Mouse (Mus musculus) hindbrain, embryonic 15.5 days (tissue): ENCODE results near the gene Srsf10. TPM values are rescaled to one million over a fixed set of nuclear protein-coding genes. Genes with fewer than 3 reads are reported as not detected.
A peak's percentile ranks its signal among the peaks of the same experiment; 100 is the strongest.

Experiments
- ATAC-seq: fragments of 200-750 bp; cut with Nextera tagmentation; 2 replicates; pipeline ENCODE4 v1.8.0; 2017; ENCODE audit warnings: low read depth, moderate number of reproducible peaks, moderate TSS enrichment; ENCODE audit not compliant: low FRiP score
- H3K27ac ChIP-seq: fragments of 300-500 bp; sonication (generic); replicated peaks from 2 replicates; pipeline ENCODE4 v1.5.1; 2015; ENCODE audit warnings: mild to moderate bottlenecking, inconsistent platforms
- H3K27me3 ChIP-seq: fragments of 300-500 bp; sonication (generic); 2 replicates; pipeline ENCODE4 v1.6.1; 2015; ENCODE audit warnings: control low read depth, inconsistent platforms
- H3K36me3 ChIP-seq: fragments of 300-500 bp; sonication (generic); 2 replicates; pipeline ENCODE4 v1.6.1; 2015; ENCODE audit warnings: control low read depth, inconsistent platforms
- H3K4me1 ChIP-seq: fragments of 300-500 bp; sonication (generic); replicated peaks from 2 replicates; pipeline ENCODE4 v1.6.1; 2015; ENCODE audit warnings: control low read depth, inconsistent platforms
- H3K4me2 ChIP-seq: fragments of 300-500 bp; sonication (generic); 2 replicates; pipeline ENCODE4 v1.6.1; 2015; ENCODE audit warnings: moderate library complexity, mild to moderate bottlenecking, inconsistent platforms
- H3K4me3 ChIP-seq: fragments of 300-500 bp; sonication (generic); 2 replicates; pipeline ENCODE4 v1.5.1; 2015; ENCODE audit warnings: mild to moderate bottlenecking, inconsistent platforms
- H3K9ac ChIP-seq: fragments of 300-500 bp; sonication (generic); 2 replicates; pipeline ENCODE4 v1.6.1; 2015; ENCODE audit warnings: inconsistent platforms
- H3K9me3 ChIP-seq: fragments of 300-500 bp; sonication (generic); 2 replicates; pipeline ENCODE4 v1.6.1; 2016; ENCODE audit warnings: control low read depth, inconsistent platforms
- WGBS: fragments of 180-500 bp; shearing (Covaris S2); methylation state at CpG from one replicate; pipeline ENCODE4 v1.1.7; 2015; 5-methylcytosine and 5-hydroxymethylcytosine counted together
- polyA plus RNA-seq: library from polyadenylated mRNA; unstranded; fragments of >200 nt; fragmentation: Nextera tagmentation; extraction: Ambion mirVana; gene quantifications from 2 replicates; pipeline ENCODE4 v1.2.1, GENCODE M21; 2015

Gene Srsf10
- polyA plus RNA-seq, 1 experiment from 2014 or later = 164 TPM

- ATAC-seq = no peak
- H3K27ac ChIP-seq = no peak overlapping the region
- peaks cover 52% of the 10 kb centered on the region for H3K4me1 ChIP-seq
Measured at GRCm38 (mm10) chr4:135857597-135858186, 2.1 kb downstream of the Srsf10 start.

GRCm38 (mm10) chr4:135868996-135869395, 13.4 kb downstream of the Srsf10 start:
- Histone ChIP-seq H3K36me3 (peaks cover 23% of the 10 kb centered on the region), H3K9me3 (no peaks in the 10 kb centered on the region), H3K4me1 (peaks cover 33% of the 10 kb centered on the region), H3K4me2 (no peak overlapping the region), H3K4me3 (no peak overlapping the region), H3K9ac (no peak overlapping the region), H3K27me3 (no peaks in the 10 kb centered on the region), H3K27ac (0 out of 2 replicates have a peak overlapping the region, but pooled peaks have one; percentile 45)
- no peak for ATAC-seq
- 64% methylated on average over 2 of the region's 2 CpGs for WGBS

More at GRCm38 (mm10) chr4:135857597-135858186, 2.1 kb downstream of the Srsf10 start:
- no peaks in the 10 kb centered on the region for H3K9me3 ChIP-seq
- H3K9ac ChIP-seq = peak overlapping the region; percentile 92
- no peaks in the 10 kb centered on the region for H3K36me3 ChIP-seq
- H3K27me3 ChIP-seq = no peaks in the 10 kb centered on the region
- peak overlapping the region; percentile 89 for H3K4me2 ChIP-seq
- 13% methylated on average over 7 of the region's 7 CpGs for WGBS
- peak overlapping the region; percentile 99 for H3K4me3 ChIP-seq

GRCm38 (mm10) chr4:135870227-135871023, 14.9 kb downstream of the Srsf10 start:
- Histone ChIP-seq H3K27ac (no peak overlapping the region), H3K4me1 (peaks cover 43% of the 10 kb centered on the region), H3K9me3 (no peaks in the 10 kb centered on the region), H3K4me3 (0 out of 2 replicates have a peak overlapping the region, but pooled peaks have one; percentile 2), H3K9ac (no peak overlapping the region), H3K4me2 (peak overlapping the region; percentile 32), H3K27me3 (no peaks in the 10 kb centered on the region), H3K36me3 (peaks cover 23% of the 10 kb centered on the region)
- WGBS = 38% methylated on average over 2 of the region's 2 CpGs
- ATAC-seq = no peak

- H3K27ac ChIP-seq = peak overlapping the region; percentile 32; the same call in 1 of the 2 replicates
Measured at GRCm38 (mm10) chr4:135872015-135872414, 16.5 kb downstream of the Srsf10 start.

GRCm38 (mm10) chr4:135872589-135873391, 17.2 kb downstream of the Srsf10 start:
- Histone ChIP-seq H3K4me2 (peak overlapping the region; percentile 67), H3K4me1 (peaks cover 58% of the 10 kb centered on the region), H3K9ac (peak overlapping the region; percentile 88), H3K9me3 (no peaks in the 10 kb centered on the region), H3K4me3 (peak overlapping the region; percentile 82), H3K36me3 (peaks cover 19% of the 10 kb centered on the region), H3K27me3 (no peaks in the 10 kb centered on the region), H3K27ac (peak overlapping the region; percentile 97)
- no peak for ATAC-seq
- 9% methylated on average over 17 of the region's 17 CpGs for WGBS

More at GRCm38 (mm10) chr4:135872015-135872414, 16.5 kb downstream of the Srsf10 start:
- H3K27me3 ChIP-seq = no peaks in the 10 kb centered on the region
- H3K4me2 ChIP-seq = peak overlapping the region; percentile 67
- H3K9ac ChIP-seq = peak overlapping the region; percentile 88
- H3K4me1 ChIP-seq = peaks cover 57% of the 10 kb centered on the region
- 39% methylated on average over 3 of the region's 3 CpGs for WGBS
- peak overlapping the region; percentile 82 for H3K4me3 ChIP-seq
- H3K36me3 ChIP-seq = peaks cover 20% of the 10 kb centered on the region
- no peak for ATAC-seq
- no peaks in the 10 kb centered on the region for H3K9me3 ChIP-seq

- Histone ChIP-seq H3K36me3 (peaks cover 19% of the 10 kb centered on the region), H3K27ac (peak within 1 kb of the TSS; percentile 97), H3K4me1 (peaks cover 58% of the 10 kb centered on the region), H3K27me3 (no peaks in the 10 kb centered on the region), H3K9me3 (no peaks in the 10 kb centered on the region), H3K4me2 (peak within 1 kb of the TSS; percentile 67), H3K4me3 (peak within 1 kb of the TSS; percentile 82), H3K9ac (peak within 1 kb of the TSS; percentile 88)
- under 1% methylated on average over 53 of the region's 60 CpGs for WGBS
- peak; percentile 97 for ATAC-seq
Measured at GRCm38 (mm10) chr4:135873526-135874202, 18.1 kb downstream of the Srsf10 start, which contains the start of gene Pnrc2. Gene Pnrc2 (minus strand): TSS chr4:135873850.

GRCm38 (mm10) chr4:135874564-135875535, 19.3 kb downstream of the Srsf10 start:
- Histone ChIP-seq H3K9me3 (no peaks in the 10 kb centered on the region), H3K27me3 (no peaks in the 10 kb centered on the region), H3K9ac (no peak overlapping the region), H3K4me1 (peaks cover 53% of the 10 kb centered on the region), H3K4me2 (peak overlapping the region; percentile 67; the same call in 1 of the 2 replicates), H3K4me3 (no peak overlapping the region), H3K36me3 (peaks cover 10% of the 10 kb centered on the region), H3K27ac (peak overlapping the region; percentile 97)
- no peak for ATAC-seq
- WGBS = 76% methylated on average over 10 of the region's 10 CpGs

GRCm38 (mm10) chr4:135875546-135875945, 20.0 kb downstream of the Srsf10 start:
- no peak overlapping the region for H3K4me2 ChIP-seq
- 23% methylated on average over 7 of the region's 7 CpGs for WGBS
- no peak overlapping the region for H3K4me3 ChIP-seq
- H3K4me1 ChIP-seq = peaks cover 50% of the 10 kb centered on the region
- H3K27ac ChIP-seq = peak overlapping the region; percentile 12
- H3K27me3 ChIP-seq = no peaks in the 10 kb centered on the region
- ATAC-seq = no peak
- no peaks in the 10 kb centered on the region for H3K9me3 ChIP-seq
- peaks cover 10% of the 10 kb centered on the region for H3K36me3 ChIP-seq
- no peak overlapping the region for H3K9ac ChIP-seq

- Histone ChIP-seq H3K9ac (no peak overlapping the region), H3K27me3 (no peaks in the 10 kb centered on the region), H3K36me3 (peaks cover 10% of the 10 kb centered on the region), H3K4me2 (peak overlapping the region; percentile 51), H3K27ac (peak overlapping the region; percentile 12), H3K4me3 (peak overlapping the region; percentile 18; the same call in 1 of the 2 replicates), H3K4me1 (peaks cover 45% of the 10 kb centered on the region), H3K9me3 (no peaks in the 10 kb centered on the region)
- 3% methylated on average over 9 of the region's 9 CpGs for WGBS
- no peak for ATAC-seq
Measured at GRCm38 (mm10) chr4:135875991-135876582, 20.5 kb downstream of the Srsf10 start.

- Histone ChIP-seq H3K9ac (no peak overlapping the region), H3K27me3 (no peaks in the 10 kb centered on the region), H3K9me3 (no peaks in the 10 kb centered on the region), H3K4me2 (peak overlapping the region; percentile 51), H3K4me1 (peaks cover 41% of the 10 kb centered on the region), H3K4me3 (peak overlapping the region; percentile 18), H3K27ac (peak overlapping the region; percentile 20; the same call in 1 of the 2 replicates), H3K36me3 (peaks cover 7% of the 10 kb centered on the region)
- ATAC-seq = no peak
- under 1% methylated on average over 16 of the region's 16 CpGs for WGBS
Measured at GRCm38 (mm10) chr4:135876583-135877020, 21.1 kb downstream of the Srsf10 start.
